Mouse (Mus musculus) heart, embryonic 16.5 days (tissue): ENCODE results near the gene Abhd14a. TPM values are rescaled to one million over a fixed set of nuclear protein-coding genes. Genes with fewer than 3 reads are reported as not detected.
A peak's percentile ranks its signal among the peaks of the same experiment; 100 is the strongest.
"Not testable (repeated sequence)": the region's sequence is repeated elsewhere in the genome, so short reads cannot be mapped to it uniquely, and the experiment has no call there.

Source experiments
- ATAC-seq: fragments of 200-750 bp; cut with Nextera tagmentation; replicated peaks from 2 replicates; pipeline ENCODE4 v1.8.0; 2017; ENCODE audit warnings: moderate number of reproducible peaks; ENCODE audit not compliant: insufficient read depth, low FRiP score; ENCODE audit errors: extremely low read depth
- H3K27ac ChIP-seq: fragments of 300-500 bp; sonication (generic); 2 replicates; pipeline ENCODE4 v1.5.1; 2014; ENCODE audit warnings: mild to moderate bottlenecking, low read length, control low read depth, moderate library complexity
- H3K27me3 ChIP-seq: fragments of 300-500 bp; sonication (generic); 2 replicates; pipeline ENCODE4 v1.6.1; 2014; ENCODE audit warnings: low read length, mixed read lengths; ENCODE audit not compliant: control insufficient read depth, insufficient read depth
- H3K36me3 ChIP-seq: fragments of 300-500 bp; sonication (generic); 2 replicates; pipeline ENCODE4 v1.6.1; 2014; ENCODE audit not compliant: control insufficient read depth, insufficient read depth
- H3K4me1 ChIP-seq: fragments of 300-500 bp; sonication (generic); 2 replicates; pipeline ENCODE4 v1.6.1; 2014; ENCODE audit warnings: low read length, mixed read lengths; ENCODE audit not compliant: control insufficient read depth, insufficient read depth
- H3K4me2 ChIP-seq: fragments of 300-500 bp; sonication (generic); 2 replicates; pipeline ENCODE4 v1.6.1; 2014; ENCODE audit warnings: low read depth, mild to moderate bottlenecking, control low read depth, low read length
- H3K4me3 ChIP-seq: fragments of 300-500 bp; sonication (generic); 2 replicates; pipeline ENCODE4 v1.5.1; 2014; ENCODE audit warnings: mild to moderate bottlenecking, control low read depth, low read length
- H3K9ac ChIP-seq: fragments of 300-500 bp; sonication (generic); 2 replicates; pipeline ENCODE4 v1.6.1; 2014; ENCODE audit warnings: low read length, control low read depth
- H3K9me3 ChIP-seq: fragments of 300-500 bp; sonication (generic); replicated peaks from 2 replicates; pipeline ENCODE4 v1.6.1; 2016; ENCODE audit warnings: low read length; ENCODE audit not compliant: control insufficient read depth
- WGBS: fragments of 180-500 bp; shearing (Covaris S2); extraction: QIAGEN DNeasy Blood & Tissue Kit; methylation state at CpG from one replicate; pipeline ENCODE4 v1.1.7; 2014; 5-methylcytosine and 5-hydroxymethylcytosine counted together
- polyA plus RNA-seq: library from polyadenylated mRNA; unstranded; fragments of >200 nt; fragmentation: Nextera tagmentation; extraction: Ambion mirVana; gene quantifications from 2 replicates; pipeline ENCODE4 v1.2.1, GENCODE M21; 2015

Abhd14a gene
- 60.5 and 61.0 TPM in 2 replicates for polyA plus RNA-seq

GRCm38 (mm10) chr9:106447348-106447747 lies at the start of gene Abhd14a, which contains the start of gene Abhd14b:
Abhd14a (minus strand) TSS chr9:106447678.
Abhd14b (plus strand) TSS chr9:106447459.
- ATAC-seq, result peak; percentile 86
- peak within 1 kb of the TSS; percentile 81 for H3K9ac ChIP-seq
- peak within 1 kb of the TSS; percentile 83 for H3K27ac ChIP-seq
- peaks cover 25% of the 10 kb centered on the region for H3K4me1 ChIP-seq
- peak within 1 kb of the TSS; percentile 93 for H3K4me2 ChIP-seq
- H3K9me3 ChIP-seq, result no peaks in the 10 kb centered on the region
- under 1% methylated on average over 24 of the region's 24 CpGs for WGBS
- H3K36me3 ChIP-seq, result no peaks in the 10 kb centered on the region
- no peaks in the 10 kb centered on the region for H3K27me3 ChIP-seq
- H3K4me3 ChIP-seq, result peak within 1 kb of the TSS; percentile 65

DNA sequence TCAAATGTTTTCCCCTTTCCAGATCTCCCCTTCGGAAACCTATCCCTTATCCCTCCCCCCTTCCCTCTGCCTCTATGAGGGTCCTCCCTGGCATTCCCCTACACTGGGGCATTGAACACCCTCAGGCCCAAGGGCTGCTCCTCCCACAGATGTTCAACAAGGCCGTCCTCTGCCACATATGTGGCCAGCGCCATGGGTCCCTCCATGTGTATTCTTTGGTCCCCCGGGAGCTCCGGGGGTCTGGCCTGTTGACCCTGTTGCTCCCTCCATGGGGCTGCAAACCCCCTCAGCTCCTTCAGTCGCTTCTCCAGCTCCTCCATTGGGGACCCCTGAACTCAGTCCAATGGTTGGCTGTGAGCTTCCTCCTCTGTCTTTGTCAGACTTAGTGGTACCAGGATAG lies 40.1 kb upstream of the Abhd14a start:
- H3K27ac ChIP-seq, ATAC-seq, H3K9ac ChIP-seq, H3K4me1 ChIP-seq, H3K4me2 ChIP-seq, H3K4me3 ChIP-seq, H3K27me3 ChIP-seq, H3K9me3 ChIP-seq: not testable (repeated sequence)
- peaks cover 22% of the 10 kb centered on the region for H3K36me3 ChIP-seq
- WGBS, result 82% methylated on average over 6 of the region's 6 CpGs

- Histone ChIP-seq H3K4me3 (no peak overlapping the region), H3K27ac (no peak overlapping the region), H3K36me3 (peaks cover 35% of the 10 kb centered on the region), H3K9me3 (no peaks in the 10 kb centered on the region), H3K9ac (no peak overlapping the region), H3K4me2 (no peak overlapping the region), H3K27me3 (no peaks in the 10 kb centered on the region), H3K4me1 (no peaks in the 10 kb centered on the region; the same call in 1 of the 2 replicates)
- ATAC-seq, result no peak
- 90% methylated on average over 10 of the region's 10 CpGs for WGBS
These were observed 37.6 kb upstream of the Abhd14a start for GRCm38 (mm10) chr9:106485076-106485475.

DNA sequence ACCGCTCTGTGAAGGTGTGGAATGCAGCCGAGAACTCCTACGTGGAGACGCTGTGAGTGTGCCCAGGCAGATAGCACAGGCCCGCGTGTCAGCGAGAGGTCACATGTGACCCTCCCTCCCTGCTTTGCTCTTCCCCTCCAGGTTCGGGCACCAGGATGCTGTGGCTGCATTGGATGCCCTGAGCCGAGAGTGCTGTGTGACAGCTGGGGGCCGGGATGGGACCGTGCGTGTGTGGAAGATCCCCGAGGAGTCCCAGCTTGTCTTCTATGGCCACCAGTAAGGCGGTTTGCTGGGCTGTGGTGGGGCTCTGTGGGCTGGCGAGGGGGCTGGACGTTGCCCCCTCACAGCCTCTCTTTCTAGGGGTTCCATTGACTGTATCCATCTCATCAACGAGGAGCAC lies 36.1 kb upstream of the Abhd14a start:
- Histone ChIP-seq H3K4me2 (no peak overlapping the region), H3K27me3 (no peaks in the 10 kb centered on the region), H3K9ac (no peak overlapping the region), H3K9me3 (no peaks in the 10 kb centered on the region), H3K36me3 (peaks cover 35% of the 10 kb centered on the region), H3K27ac (no peak overlapping the region), H3K4me1 (no peaks in the 10 kb centered on the region; the same call in 1 of the 2 replicates), H3K4me3 (no peak overlapping the region)
- 89% methylated on average over 17 of the region's 17 CpGs for WGBS
- no peak for ATAC-seq

- H3K4me2 ChIP-seq, result no peak overlapping the region
- 91% methylated on average over 10 of the region's 10 CpGs for WGBS
- H3K27me3 ChIP-seq, result no peaks in the 10 kb centered on the region
- peaks cover 2% of the 10 kb centered on the region for H3K4me1 ChIP-seq
- no peak overlapping the region for H3K4me3 ChIP-seq
- no peaks in the 10 kb centered on the region for H3K9me3 ChIP-seq
- H3K36me3 ChIP-seq, result peaks cover 35% of the 10 kb centered on the region
- ATAC-seq, result no peak
- no peak overlapping the region for H3K9ac ChIP-seq
- no peak overlapping the region for H3K27ac ChIP-seq
These were observed 35.7 kb upstream of the Abhd14a start for GRCm38 (mm10) chr9:106483136-106483535.

GRCm38 (mm10) chr9:106482578-106483115 lies 35.2 kb upstream of the Abhd14a start:
- Histone ChIP-seq H3K4me1 (peaks cover 7% of the 10 kb centered on the region), H3K9me3 (no peaks in the 10 kb centered on the region), H3K4me2 (no peak overlapping the region), H3K36me3 (peaks cover 35% of the 10 kb centered on the region), H3K27me3 (no peaks in the 10 kb centered on the region), H3K4me3 (no peak overlapping the region), H3K27ac (no peak overlapping the region), H3K9ac (no peak overlapping the region)
- ATAC-seq, result no peak
- 84% methylated on average over 17 of the region's 17 CpGs for WGBS

DNA sequence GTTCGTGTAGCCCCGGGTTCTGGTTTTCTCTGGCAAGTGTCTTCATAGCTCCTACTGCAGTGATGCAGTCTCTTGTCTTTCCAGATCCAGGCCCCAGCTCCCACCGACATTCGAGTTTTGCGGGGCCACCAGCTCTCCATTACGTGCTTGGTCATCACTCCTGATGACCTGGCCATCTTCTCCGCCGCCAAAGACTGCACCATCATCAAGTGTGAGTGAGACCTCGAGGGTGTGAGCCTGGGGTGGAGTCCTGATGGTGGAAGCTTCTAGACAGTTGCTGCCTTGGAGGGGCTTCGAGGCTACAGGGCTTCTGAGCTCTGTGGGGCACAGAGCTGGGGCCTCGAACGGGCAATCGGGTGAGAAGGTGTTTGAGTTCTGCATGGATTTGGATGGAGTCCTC lies 34.2 kb upstream of the Abhd14a start:
- 89% methylated on average over 13 of the region's 13 CpGs for WGBS
- Histone ChIP-seq H3K4me2 (no peak overlapping the region), H3K4me1 (peaks cover 9% of the 10 kb centered on the region), H3K9me3 (no peaks in the 10 kb centered on the region), H3K4me3 (no peak overlapping the region), H3K9ac (no peak overlapping the region), H3K36me3 (peaks cover 35% of the 10 kb centered on the region), H3K27ac (no peak overlapping the region), H3K27me3 (no peaks in the 10 kb centered on the region)
- ATAC-seq, result no peak

DNA sequence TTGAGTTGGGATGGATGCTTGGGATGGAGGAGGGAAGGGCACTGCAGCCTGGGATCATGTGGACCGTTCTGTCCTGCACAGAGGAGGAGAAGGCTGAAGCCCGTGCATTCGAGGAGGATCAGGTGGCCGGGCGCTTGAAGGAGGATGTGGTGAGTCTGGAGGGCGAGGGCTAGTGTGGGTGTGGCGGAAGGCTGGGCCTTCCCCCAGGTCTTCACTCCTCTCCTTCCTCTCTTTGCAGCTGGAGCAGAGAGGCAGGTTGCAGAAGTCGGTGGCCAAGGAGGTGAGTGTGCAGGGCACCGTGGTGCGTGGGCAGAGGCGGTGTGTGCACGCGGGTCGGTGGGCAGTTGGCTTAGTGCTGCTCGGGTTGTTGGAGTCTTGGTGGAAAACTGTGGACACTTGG lies 33.6 kb upstream of the Abhd14a start:
- H3K4me1 ChIP-seq, result peaks cover 15% of the 10 kb centered on the region
- 89% methylated on average over 15 of the region's 15 CpGs for WGBS
- H3K4me3 ChIP-seq, result no peak overlapping the region
- no peaks in the 10 kb centered on the region for H3K9me3 ChIP-seq
- no peak overlapping the region for H3K27ac ChIP-seq
- H3K4me2 ChIP-seq, result no peak overlapping the region
- no peaks in the 10 kb centered on the region for H3K27me3 ChIP-seq
- peaks cover 35% of the 10 kb centered on the region for H3K36me3 ChIP-seq
- no peak overlapping the region for H3K9ac ChIP-seq
- ATAC-seq, result no peak

DNA sequence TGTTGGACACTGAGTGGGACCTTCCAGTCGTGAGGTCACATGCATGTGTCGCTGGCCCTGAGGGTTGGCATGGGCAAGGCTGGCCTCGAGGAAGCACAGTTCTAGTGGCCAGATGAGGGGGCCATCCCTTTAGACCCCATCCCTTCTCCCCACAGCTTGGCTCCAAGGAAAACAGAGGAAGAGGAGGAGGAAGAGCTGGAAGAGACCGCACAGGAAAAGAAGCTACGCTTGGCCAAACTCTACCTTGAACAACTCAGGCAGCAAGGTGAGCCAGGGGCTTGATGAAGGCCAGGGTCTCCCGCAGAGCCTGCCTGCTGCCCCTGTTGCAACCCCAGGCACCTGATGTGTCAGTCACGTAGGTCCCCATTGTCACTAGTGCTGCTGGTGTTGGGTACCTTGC lies 33.1 kb upstream of the Abhd14a start:
- no peak for ATAC-seq
- Histone ChIP-seq H3K9me3 (no peaks in the 10 kb centered on the region), H3K9ac (no peak overlapping the region), H3K27me3 (no peaks in the 10 kb centered on the region), H3K36me3 (peaks cover 35% of the 10 kb centered on the region), H3K4me3 (no peak overlapping the region), H3K4me2 (no peak overlapping the region), H3K27ac (no peak overlapping the region), H3K4me1 (peaks cover 20% of the 10 kb centered on the region)
- WGBS, result 84% methylated on average over 7 of the region's 7 CpGs
